Mouse (Mus musculus): Measurements from ENCODE around the gene Ddah1. TPM values are rescaled to one million over a fixed set of nuclear protein-coding genes. Genes with fewer than 3 reads are reported as not detected.
A peak's percentile ranks its signal among the peaks of the same experiment; 100 is the strongest.

Gene Ddah1
- polyA plus RNA-seq, 1 experiment from 2014 or later = 145 TPM

DNA sequence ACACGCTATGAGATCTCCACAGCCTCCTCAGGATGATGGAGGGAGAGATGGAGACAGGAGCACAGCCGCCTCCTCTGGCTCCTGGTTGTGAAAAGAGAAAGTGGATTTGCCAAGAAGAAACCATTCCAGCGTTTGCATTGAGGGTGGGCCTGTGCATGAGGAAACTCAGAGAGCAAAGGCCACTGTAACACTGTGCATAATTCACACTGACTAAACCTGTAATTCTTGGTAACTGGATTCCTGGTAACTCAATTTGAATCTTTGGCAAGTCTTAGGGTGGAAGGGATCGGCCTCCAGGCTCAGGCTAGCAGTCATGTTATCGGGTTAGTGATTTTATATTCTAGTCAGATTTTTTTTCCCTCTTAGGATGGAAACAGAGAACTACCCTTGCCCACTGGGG lies 17.4 kb downstream of the Ddah1 start:
- Histone ChIP-seq H3K36me3 (ENCODE audit: control insufficient read depth, insufficient read depth) (no peaks in the 10 kb centered on the region), H3K4me2 (ENCODE audit: low read length) (no peak overlapping the region), H3K27me3 (replicated peaks; ENCODE audit: control insufficient read depth, insufficient read depth, low read length) (no peaks in the 10 kb centered on the region), H3K9ac (replicated peaks; ENCODE audit: low read depth, low read length) (no peak overlapping the region), H3K27ac (ENCODE audit: low read length) (no peak overlapping the region), H3K4me3 (replicated peaks; ENCODE audit: low read length) (no peak overlapping the region), H3K9me3 (ENCODE audit: control insufficient read depth, low read length) (no peaks in the 10 kb centered on the region), H3K4me1 (replicated peaks; ENCODE audit: control insufficient read depth, insufficient read depth, low read length) (peaks cover 7% of the 10 kb centered on the region)
- ATAC-seq = no peak
- 76% methylated on average over 5 of the region's 5 CpGs for WGBS

GRCm38 (mm10) chr3:145777006-145777405 lies 18.5 kb downstream of the Ddah1 start:
- 83% methylated on average over 15 of the region's 15 CpGs for WGBS
- no peaks in the 10 kb centered on the region for H3K36me3 ChIP-seq (ENCODE audit: control insufficient read depth, insufficient read depth)
- H3K27ac ChIP-seq (ENCODE audit: low read length) = no peak overlapping the region
- H3K4me2 ChIP-seq (ENCODE audit: low read length) = no peak overlapping the region
- no peaks in the 10 kb centered on the region for H3K27me3 ChIP-seq (replicated peaks; ENCODE audit: control insufficient read depth, insufficient read depth, low read length)
- no peak for ATAC-seq
- no peaks in the 10 kb centered on the region for H3K9me3 ChIP-seq (ENCODE audit: control insufficient read depth, low read length)
- H3K4me3 ChIP-seq (replicated peaks; ENCODE audit: low read length) = no peak overlapping the region
- peaks cover 7% of the 10 kb centered on the region for H3K4me1 ChIP-seq (replicated peaks; ENCODE audit: control insufficient read depth, insufficient read depth, low read length)
- H3K9ac ChIP-seq (replicated peaks; ENCODE audit: low read depth, low read length) = no peak overlapping the region

DNA sequence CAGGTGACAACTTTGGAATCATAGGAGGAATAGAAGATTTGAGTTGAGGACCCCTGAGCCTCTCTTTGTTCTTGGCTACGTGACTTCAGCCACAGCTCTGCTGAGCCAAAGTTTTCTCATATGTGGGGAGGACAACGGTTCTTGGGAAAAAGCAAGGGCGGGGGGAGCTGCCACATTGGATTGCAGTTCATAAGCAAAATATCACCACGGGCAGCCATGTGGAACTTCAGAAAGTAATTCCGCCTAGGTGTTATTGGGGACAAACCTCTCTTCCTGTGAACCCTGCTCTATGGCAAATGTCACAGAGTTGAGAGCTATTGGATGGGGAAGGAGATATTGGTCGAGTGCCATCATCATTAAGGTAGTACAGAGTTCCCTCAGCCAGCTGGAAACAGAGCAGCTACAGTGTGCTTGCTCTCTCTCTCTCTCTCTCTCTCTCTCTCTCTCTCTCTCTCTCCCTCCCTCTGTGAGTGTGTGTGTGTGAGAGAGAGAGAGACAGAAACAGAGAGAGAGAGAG lies 20.0 kb downstream of the Ddah1 start:
- H3K4me1 ChIP-seq (replicated peaks; ENCODE audit: control insufficient read depth, insufficient read depth, low read length) = peaks cover 7% of the 10 kb centered on the region
- no peak overlapping the region for H3K4me2 ChIP-seq (ENCODE audit: low read length)
- H3K36me3 ChIP-seq (ENCODE audit: control insufficient read depth, insufficient read depth) = no peaks in the 10 kb centered on the region
- H3K4me3 ChIP-seq (replicated peaks; ENCODE audit: low read length) = no peak overlapping the region
- 79% methylated on average over 6 of the region's 6 CpGs for WGBS
- no peaks in the 10 kb centered on the region for H3K9me3 ChIP-seq (ENCODE audit: control insufficient read depth, low read length)
- no peak overlapping the region for H3K9ac ChIP-seq (replicated peaks; ENCODE audit: low read depth, low read length)
- H3K27me3 ChIP-seq (replicated peaks; ENCODE audit: control insufficient read depth, insufficient read depth, low read length) = no peaks in the 10 kb centered on the region
- ATAC-seq = peak; percentile 49
- no peak overlapping the region for H3K27ac ChIP-seq (ENCODE audit: low read length)

DNA sequence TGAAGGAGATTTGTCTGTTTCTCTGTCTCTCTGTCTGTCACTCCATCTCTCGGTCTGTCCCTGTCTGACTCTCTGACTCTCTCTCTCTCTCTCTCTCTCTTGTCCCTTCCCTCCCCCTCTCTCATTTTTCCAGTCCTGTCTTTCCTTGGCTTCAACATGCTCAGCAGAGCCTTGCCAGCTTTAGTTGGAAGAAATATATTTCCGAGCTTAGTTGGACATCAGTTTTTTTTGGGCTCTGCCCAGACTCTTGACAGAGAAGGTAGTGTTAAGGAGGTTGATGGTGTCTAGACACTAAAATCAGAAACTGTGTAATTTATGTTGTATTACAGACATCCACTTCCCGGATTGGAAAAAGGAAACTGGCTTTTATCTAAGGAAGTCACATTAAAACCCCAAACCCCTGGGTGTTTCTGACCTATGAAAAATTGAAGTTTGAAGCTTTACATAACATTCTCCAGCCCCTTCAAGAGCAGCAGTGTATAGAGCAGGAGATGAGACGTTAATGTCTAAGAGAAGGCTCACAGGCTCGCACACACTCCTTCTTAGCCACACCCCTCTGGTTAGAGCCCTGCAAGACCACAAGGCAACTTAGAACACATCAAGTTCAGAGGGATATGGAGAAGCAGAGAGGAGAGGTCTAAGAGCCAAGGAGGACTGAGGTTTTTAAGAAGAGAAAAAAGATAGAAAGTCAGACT lies 21.0 kb downstream of the Ddah1 start:
- ATAC-seq = no peak
- no peaks in the 10 kb centered on the region for H3K36me3 ChIP-seq (ENCODE audit: control insufficient read depth, insufficient read depth)
- 61% methylated on average over 5 of the region's 5 CpGs for whole genome bisulfite sequencing

GRCm38 (mm10) chr3:145780784-145781442 lies 22.4 kb downstream of the Ddah1 start:
- ATAC-seq = no peak
- no peak overlapping the region for H3K4me3 ChIP-seq (replicated peaks; ENCODE audit: low read length)

More for the DNA sequence above, 21.0 kb downstream of the Ddah1 start:
- peaks cover 7% of the 10 kb centered on the region for H3K4me1 ChIP-seq (replicated peaks; ENCODE audit: control insufficient read depth, insufficient read depth, low read length)
- H3K9me3 ChIP-seq (ENCODE audit: control insufficient read depth, low read length) = no peaks in the 10 kb centered on the region
- no peak overlapping the region for H3K9ac ChIP-seq (replicated peaks; ENCODE audit: low read depth, low read length)
- no peaks in the 10 kb centered on the region for H3K27me3 ChIP-seq (replicated peaks; ENCODE audit: control insufficient read depth, insufficient read depth, low read length)
- no peak overlapping the region for H3K27ac ChIP-seq (ENCODE audit: low read length)
- H3K4me2 ChIP-seq (ENCODE audit: low read length) = no peak overlapping the region
- no peak overlapping the region for H3K4me3 ChIP-seq (replicated peaks; ENCODE audit: low read length)

DNA sequence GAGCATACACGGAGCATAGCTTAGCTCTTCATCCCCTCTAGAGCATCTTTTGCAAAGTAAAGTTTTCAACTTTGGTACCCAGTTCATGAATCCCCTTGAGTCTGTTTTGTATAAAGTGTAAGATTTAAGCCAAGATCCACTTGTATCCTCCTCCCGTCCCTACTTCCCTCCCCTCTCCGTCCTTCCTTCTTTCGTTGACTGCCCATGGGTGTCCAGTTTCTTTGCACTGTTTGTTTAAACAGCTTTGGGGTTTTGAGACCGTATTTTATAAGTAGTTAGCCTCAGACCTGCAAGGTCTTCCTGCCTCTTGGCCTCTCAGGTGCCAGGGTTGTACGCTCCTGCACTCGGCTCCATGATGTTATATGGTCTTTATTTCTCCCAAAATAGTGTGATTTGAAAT lies 26.8 kb downstream of the Ddah1 start:
- no peaks in the 10 kb centered on the region for H3K27me3 ChIP-seq (replicated peaks; ENCODE audit: control insufficient read depth, insufficient read depth, low read length)
- ATAC-seq = no peak
- no peaks in the 10 kb centered on the region for H3K4me1 ChIP-seq (replicated peaks; ENCODE audit: control insufficient read depth, insufficient read depth, low read length)
- H3K27ac ChIP-seq (ENCODE audit: low read length) = no peak overlapping the region
- H3K9me3 ChIP-seq (ENCODE audit: control insufficient read depth, low read length) = no peaks in the 10 kb centered on the region
- no peak overlapping the region for H3K9ac ChIP-seq (replicated peaks; ENCODE audit: low read depth, low read length)
- no peaks in the 10 kb centered on the region for H3K36me3 ChIP-seq (ENCODE audit: control insufficient read depth, insufficient read depth)
- WGBS = 84% methylated on average over 7 of the region's 7 CpGs
- no peak overlapping the region for H3K4me3 ChIP-seq (replicated peaks; ENCODE audit: low read length)
- H3K4me2 ChIP-seq (ENCODE audit: low read length) = no peak overlapping the region

More at GRCm38 (mm10) chr3:145780784-145781442, 22.4 kb downstream of the Ddah1 start:
- Histone ChIP-seq H3K27me3 (replicated peaks; ENCODE audit: control insufficient read depth, insufficient read depth, low read length) (no peaks in the 10 kb centered on the region), H3K4me2 (ENCODE audit: low read length) (no peak overlapping the region), H3K27ac (ENCODE audit: low read length) (no peak overlapping the region), H3K36me3 (ENCODE audit: control insufficient read depth, insufficient read depth) (no peaks in the 10 kb centered on the region), H3K9me3 (ENCODE audit: control insufficient read depth, low read length) (no peaks in the 10 kb centered on the region), H3K9ac (replicated peaks; ENCODE audit: low read depth, low read length) (no peak overlapping the region), H3K4me1 (replicated peaks; ENCODE audit: control insufficient read depth, insufficient read depth, low read length) (peaks cover 7% of the 10 kb centered on the region)
- WGBS = 82% methylated on average over 14 of the region's 14 CpGs

- no peak overlapping the region for H3K4me2 ChIP-seq (ENCODE audit: low read length)
- no peak overlapping the region for H3K9ac ChIP-seq (replicated peaks; ENCODE audit: low read depth, low read length)
- no peak overlapping the region for H3K4me3 ChIP-seq (replicated peaks; ENCODE audit: low read length)
- H3K36me3 ChIP-seq (ENCODE audit: control insufficient read depth, insufficient read depth) = no peaks in the 10 kb centered on the region
- H3K27me3 ChIP-seq (replicated peaks; ENCODE audit: control insufficient read depth, insufficient read depth, low read length) = no peaks in the 10 kb centered on the region
- no peaks in the 10 kb centered on the region for H3K9me3 ChIP-seq (ENCODE audit: control insufficient read depth, low read length)
- 0 out of 2 replicates have a peak, but pooled peaks cover 2% of the 10 kb centered on the region for H3K4me1 ChIP-seq (replicated peaks; ENCODE audit: control insufficient read depth, insufficient read depth, low read length)
- H3K27ac ChIP-seq (ENCODE audit: low read length) = no peak overlapping the region
- ATAC-seq = no peak
- WGBS = 83% methylated on average over 9 of the region's 9 CpGs
Measured at GRCm38 (mm10) chr3:145787303-145787702, 28.8 kb downstream of the Ddah1 start.

DNA sequence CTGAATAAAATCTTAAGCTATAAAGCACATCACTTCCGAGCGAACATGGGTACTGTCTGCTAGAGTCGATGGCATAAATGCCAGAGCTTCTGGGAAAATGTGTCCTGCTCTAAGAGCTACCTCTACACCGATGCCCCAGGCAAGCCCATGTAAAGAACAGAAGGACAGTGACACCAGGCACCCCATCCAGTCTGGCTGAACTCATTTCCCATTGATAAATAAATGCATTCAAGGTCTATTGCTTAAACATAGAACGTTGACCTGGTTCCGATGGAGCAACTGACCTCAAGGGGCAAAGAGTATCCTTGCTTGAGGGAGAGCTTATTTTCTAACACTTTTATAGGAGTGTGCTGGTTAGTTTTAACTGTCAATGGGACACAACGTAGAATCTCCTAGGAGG lies 30.6 kb downstream of the Ddah1 start:
- ATAC-seq = no peak
- Histone ChIP-seq H3K27ac (ENCODE audit: low read length) (no peak overlapping the region), H3K36me3 (ENCODE audit: control insufficient read depth, insufficient read depth) (no peaks in the 10 kb centered on the region), H3K9me3 (ENCODE audit: control insufficient read depth, low read length) (no peaks in the 10 kb centered on the region; the same call in 1 of the 2 replicates), H3K27me3 (replicated peaks; ENCODE audit: control insufficient read depth, insufficient read depth, low read length) (no peaks in the 10 kb centered on the region), H3K4me2 (ENCODE audit: low read length) (no peak overlapping the region), H3K4me1 (replicated peaks; ENCODE audit: control insufficient read depth, insufficient read depth, low read length) (0 out of 2 replicates have a peak, but pooled peaks cover 2% of the 10 kb centered on the region), H3K9ac (replicated peaks; ENCODE audit: low read depth, low read length) (no peak overlapping the region), H3K4me3 (replicated peaks; ENCODE audit: low read length) (no peak overlapping the region)
- 92% methylated on average over 7 of the region's 7 CpGs for WGBS

- 89% methylated on average over 3 of the region's 3 CpGs for WGBS
- no peak overlapping the region for H3K27ac ChIP-seq (ENCODE audit: low read length)
- no peak overlapping the region for H3K4me2 ChIP-seq (ENCODE audit: low read length)
- H3K9ac ChIP-seq (replicated peaks; ENCODE audit: low read depth, low read length) = no peak overlapping the region
- no peaks in the 10 kb centered on the region for H3K36me3 ChIP-seq (ENCODE audit: control insufficient read depth, insufficient read depth)
- no peaks in the 10 kb centered on the region; the same call in 1 of the 2 replicates for H3K9me3 ChIP-seq (ENCODE audit: control insufficient read depth, low read length)
- ATAC-seq = no peak
- 0 out of 2 replicates have a peak, but pooled peaks cover 2% of the 10 kb centered on the region for H3K4me1 ChIP-seq (replicated peaks; ENCODE audit: control insufficient read depth, insufficient read depth, low read length)
- no peaks in the 10 kb centered on the region for H3K27me3 ChIP-seq (replicated peaks; ENCODE audit: control insufficient read depth, insufficient read depth, low read length)
- H3K4me3 ChIP-seq (replicated peaks; ENCODE audit: low read length) = no peak overlapping the region
Measured at GRCm38 (mm10) chr3:145790233-145790632, 31.8 kb downstream of the Ddah1 start.

Data from forebrain, embryonic 16.5 days (tissue).